Mouse (Mus musculus) cerebellum, adult 2 months (tissue): ENCODE measurements around the gene Gm21974.

Experiments used
- CTCF ChIP-seq: fragments of 200-500 bp; IDR thresholded peaks from 2 replicates; pipeline ENCODE4 v1.5.1; 2011; ENCODE audit warnings: low read depth, mild to moderate bottlenecking, control low read depth, low read length, moderate library complexity, borderline replicate concordance; ENCODE audit not compliant: insufficient read depth
- POLR2A ChIP-seq: fragments of 200-500 bp; IDR thresholded peaks from 2 replicates; pipeline ENCODE4 v1.6.1; 2011; ENCODE audit warnings: low read length, control low read depth, borderline replicate concordance; ENCODE audit not compliant: insufficient read depth

DNA sequence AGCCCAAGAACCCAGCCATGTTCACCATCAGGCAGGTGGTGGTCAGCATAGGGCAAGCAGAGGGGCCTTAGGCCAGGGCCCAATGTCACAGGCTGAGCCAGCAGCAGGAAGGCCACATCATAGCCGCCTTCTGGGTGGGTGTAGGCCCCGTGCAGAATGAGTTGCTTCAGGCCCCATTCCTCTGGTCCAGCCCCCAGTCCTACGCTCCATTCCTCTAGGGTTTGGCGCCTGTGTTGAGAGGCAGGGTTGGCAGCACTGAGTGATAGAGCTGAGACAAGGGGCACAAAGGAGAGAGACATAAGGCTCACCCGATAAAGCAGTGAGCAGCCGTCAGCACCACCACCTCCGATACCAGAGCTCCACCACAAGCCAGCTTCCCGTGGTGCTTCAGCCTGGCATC is 8.1 kb downstream of the Gm21974 start:
- TF ChIP-seq CTCF (no peak), POLR2A (no peak)
